Comparison of ENCODE assay signal across 18 mouse cellular contexts in the genomic region with DNA sequence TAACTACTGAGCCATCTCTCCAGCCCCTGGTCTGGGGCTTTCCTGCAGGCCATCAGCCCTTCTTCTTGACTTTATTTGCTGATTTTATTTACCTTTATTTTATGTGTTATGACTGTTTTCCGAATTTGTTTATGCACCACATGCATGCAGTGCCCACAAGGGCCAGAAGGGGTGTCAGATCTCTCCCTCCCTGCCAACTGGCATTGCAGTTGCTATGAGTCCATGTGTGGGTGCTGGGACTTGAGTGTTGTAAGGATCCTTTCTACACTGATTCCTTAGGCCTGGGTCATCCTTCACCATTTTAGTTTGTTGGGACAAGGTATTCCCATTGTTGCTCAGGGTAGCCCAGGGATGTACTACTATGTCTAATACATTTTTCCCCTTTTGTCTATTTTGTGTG. TPM values are rescaled to one million over a fixed set of nuclear protein-coding genes. Genes with fewer than 3 reads are reported as not detected.
DNase-seq lines count a peak whose midpoint lies in the region; ATAC-seq and TF ChIP-seq lines count a peak whose summit lies in the region.
"Had no signal": no experiment of that assay in that cellular context is flagged by ENCODE, and none has a peak within 500 bp of the region (broad histone marks: within the 10 kb centered on the region; RNA-seq: fewer than 3 reads in every experiment).

No protein-coding gene starts in this region.

- no peak for DNase-seq in hindbrain, postnatal 0 days (ENCODE audit: low spot score)
- no peak for DNase-seq in liver, postnatal 0 days
- no peak for DNase-seq in liver, embryonic 11.5 days (ENCODE audit: low spot score)
- DNase-seq in ES-CJ7 (ENCODE audit: low read depth, low spot score) = peak; percentile 54
- no peak for DNase-seq in brain, embryonic 14.5 days (ENCODE audit: low read depth)
- no peak for DNase-seq in ovary, adult 18-20 months (ENCODE audit: low spot score)
- DNase-seq: cerebellum, adult 2 months; gastrocnemius, postnatal 25 days; kidney, adult 9 months; kidney, postnatal 4 days; lung, postnatal 14 days; thymus, postnatal 14 days had no signal

- no peak overlapping the region for H3K9ac ChIP-seq in hindbrain, postnatal 0 days (replicated peaks; ENCODE audit: low read length)
- H3K9ac ChIP-seq in hindbrain, embryonic 16.5 days (ENCODE audit: low read depth, low read length) = no peak overlapping the region
- no peak overlapping the region for H3K9ac ChIP-seq in liver, postnatal 0 days (replicated peaks)
- H3K9ac ChIP-seq in liver, embryonic 11.5 days (ENCODE audit: low read depth, low read length) = no peak overlapping the region

- no peak overlapping the region for H3K4me3 ChIP-seq in hindbrain, postnatal 0 days (ENCODE audit: low read length)
- H3K4me3 ChIP-seq in hindbrain, embryonic 16.5 days (ENCODE audit: low read length) = no peak overlapping the region
- H3K4me3 ChIP-seq in liver, postnatal 0 days (ENCODE audit: low read depth, low read length) = no peak overlapping the region
- no peak overlapping the region for H3K4me3 ChIP-seq in liver, embryonic 11.5 days (ENCODE audit: low read depth, low read length)
- H3K4me3 ChIP-seq: erythroblast, embryonic 14.5 days had no signal

- H3K27ac ChIP-seq in hindbrain, postnatal 0 days = no peak overlapping the region
- no peak overlapping the region for H3K27ac ChIP-seq in hindbrain, embryonic 16.5 days (ENCODE audit: low read depth, low read length)
- no peak overlapping the region for H3K27ac ChIP-seq in liver, postnatal 0 days (ENCODE audit: low read depth)
- no peak overlapping the region for H3K27ac ChIP-seq in liver, embryonic 11.5 days (ENCODE audit: low read depth, low read length)

- no peaks in the 10 kb centered on the region for H3K27me3 ChIP-seq in hindbrain, postnatal 0 days (ENCODE audit: insufficient read depth, low read length)
- no peaks in the 10 kb centered on the region for H3K27me3 ChIP-seq in hindbrain, embryonic 16.5 days (replicated peaks; ENCODE audit: control insufficient read depth, insufficient read depth, low read length)
- no peaks in the 10 kb centered on the region for H3K27me3 ChIP-seq in liver, postnatal 0 days (ENCODE audit: insufficient read depth, low read length)
- H3K27me3 ChIP-seq in liver, embryonic 11.5 days (replicated peaks; ENCODE audit: control insufficient read depth, insufficient read depth, low read length) = no peaks in the 10 kb centered on the region
- H3K27me3 ChIP-seq: CH12.LX had no signal

- H3K4me2 ChIP-seq in hindbrain, postnatal 0 days (ENCODE audit: low read depth, low read length) = no peak overlapping the region
- H3K4me2 ChIP-seq in hindbrain, embryonic 16.5 days (ENCODE audit: low read length) = no peak overlapping the region
- H3K4me2 ChIP-seq in liver, postnatal 0 days (ENCODE audit: low read depth, low read length) = no peak overlapping the region
- no peak overlapping the region for H3K4me2 ChIP-seq in liver, embryonic 11.5 days

- TF ChIP-seq POLR2A in brain, embryonic 14.5 days (IDR thresholded peaks at IDR 0.05; ENCODE audit: borderline replicate concordance, extremely low read depth, insufficient read depth, insufficient read length, poor library complexity, severe bottlenecking) = no peak

- WGBS in hindbrain, postnatal 0 days = 84% methylated on average over 1 of the region's 1 CpGs
- 86% methylated on average over 1 of the region's 1 CpGs for WGBS in hindbrain, embryonic 16.5 days
- 85% methylated on average over 1 of the region's 1 CpGs for WGBS in liver, postnatal 0 days (ENCODE audit: insufficient replicate concordance)
- 86% methylated on average over 1 of the region's 1 CpGs for WGBS in liver, embryonic 11.5 days

- ATAC-seq in hindbrain, postnatal 0 days = no peak
- no peak for ATAC-seq in hindbrain, embryonic 16.5 days
- no peak for ATAC-seq in liver, postnatal 0 days
- no peak for ATAC-seq in liver, embryonic 11.5 days (replicated peaks; ENCODE audit: low FRiP score)
- no peak for ATAC-seq in activated CD4-positive, CD25-positive, alpha-beta regulatory T cell, adult 4 months
- ATAC-seq: forebrain, embryonic 14.5 days; inflammation-experienced regulatory T-cells, adult 6 months had no signal

- no peak for TF ChIP-seq EP300 in liver, postnatal 0 days (IDR thresholded peaks at IDR 0.05; ENCODE audit: low read depth)

- H3K4me1 ChIP-seq in hindbrain, postnatal 0 days (ENCODE audit: insufficient read depth, low read length) = no peaks in the 10 kb centered on the region
- H3K4me1 ChIP-seq in hindbrain, embryonic 16.5 days (ENCODE audit: control insufficient read depth, insufficient read depth, low read depth, low read length) = no peaks in the 10 kb centered on the region
- no peaks in the 10 kb centered on the region for H3K4me1 ChIP-seq in liver, postnatal 0 days (ENCODE audit: insufficient read depth)
- no peaks in the 10 kb centered on the region for H3K4me1 ChIP-seq in liver, embryonic 11.5 days (replicated peaks; ENCODE audit: control insufficient read depth, insufficient read depth, low read length)

- no peaks in the 10 kb centered on the region for H3K36me3 ChIP-seq in hindbrain, postnatal 0 days (ENCODE audit: insufficient read depth, low read length)
- no peaks in the 10 kb centered on the region for H3K36me3 ChIP-seq in hindbrain, embryonic 16.5 days (ENCODE audit: control insufficient read depth, insufficient read depth, low read length)
- 0 out of 2 replicates have a peak, but pooled peaks cover under 1% of the 10 kb centered on the region for H3K36me3 ChIP-seq in liver, postnatal 0 days (replicated peaks; ENCODE audit: insufficient read depth, low read length)
- H3K36me3 ChIP-seq in liver, embryonic 11.5 days (ENCODE audit: control insufficient read depth, insufficient read depth, low read length) = no peaks in the 10 kb centered on the region

- no peaks in the 10 kb centered on the region for H3K9me3 ChIP-seq in hindbrain, postnatal 0 days (ENCODE audit: low read length)
- H3K9me3 ChIP-seq in hindbrain, embryonic 16.5 days (ENCODE audit: control insufficient read depth, low read length) = no peaks in the 10 kb centered on the region
- no peaks in the 10 kb centered on the region for H3K9me3 ChIP-seq in liver, postnatal 0 days (ENCODE audit: low read length)
- no peaks in the 10 kb centered on the region for H3K9me3 ChIP-seq in liver, embryonic 11.5 days (ENCODE audit: control insufficient read depth, low read length)

- peak; percentile 20; the same call in 1 of the 2 replicates for TF ChIP-seq CTCF in hindbrain, postnatal 0 days (IDR thresholded peaks at IDR 0.05; ENCODE audit: low read depth)
- TF ChIP-seq CTCF in liver, postnatal 0 days (IDR thresholded peaks at IDR 0.05; ENCODE audit: low read depth) = peak; percentile 24; the same call in 1 of the 2 replicates
- peak; percentile 25; the same call in 1 of the 2 replicates for TF ChIP-seq CTCF in brain, embryonic 14.5 days (IDR thresholded peaks at IDR 0.05; ENCODE audit: borderline replicate concordance, extremely low read depth, insufficient read depth, insufficient read length)

RNA-seq across cellular contexts. Expression of a gene that starts 13.6 kb away (rescaled TPM):
- total RNA-seq in hindbrain, postnatal 0 days (2014; rRNA removed) = 34.3 and 46.5 TPM in 2 replicates
- polyA plus RNA-seq in hindbrain, postnatal 0 days (2015; fragmentation: Nextera tagmentation; extraction: Ambion mirVana) = 60.8 and 73.8 TPM in 2 replicates
- polyA plus RNA-seq in hindbrain, embryonic 16.5 days (2015; fragmentation: Nextera tagmentation; extraction: Ambion mirVana) = 72.9 and 92.7 TPM in 2 replicates
- 20.2 and 20.7 TPM in 2 replicates for polyA plus RNA-seq in liver, postnatal 0 days (2015; fragmentation: Nextera tagmentation; extraction: Ambion mirVana)
- polyA plus RNA-seq in liver, embryonic 11.5 days (2014; fragmentation: Nextera tagmentation; extraction: Ambion mirVana) = 84.6 and 97.6 TPM in 2 replicates
- 31.1 and 85.6 TPM in 2 replicates for polyA plus RNA-seq in brain, embryonic 14.5 days (2012; rRNA removed)
- polyA plus RNA-seq in activated CD4-positive, CD25-positive, alpha-beta regulatory T cell, adult 4 months (2017; shearing (Covaris generic)) = 10 to 100 TPM; 61.8 to 71.6 TPM

RNA-seq across cellular contexts. Expression of a gene that starts 22.9 kb away (rescaled TPM):
- 94.4 and 108 TPM in 2 replicates for total RNA-seq in hindbrain, postnatal 0 days (2014; rRNA removed)
- 66.4 and 75.2 TPM in 2 replicates for polyA plus RNA-seq in hindbrain, postnatal 0 days (2015; fragmentation: Nextera tagmentation; extraction: Ambion mirVana)
- polyA plus RNA-seq in hindbrain, embryonic 16.5 days (2015; fragmentation: Nextera tagmentation; extraction: Ambion mirVana) = 84.7 and 99.9 TPM in 2 replicates
- polyA plus RNA-seq in liver, postnatal 0 days (2015; fragmentation: Nextera tagmentation; extraction: Ambion mirVana) = 14.5 and 17.3 TPM in 2 replicates
- 54.9 and 60.9 TPM in 2 replicates for polyA plus RNA-seq in liver, embryonic 11.5 days (2014; fragmentation: Nextera tagmentation; extraction: Ambion mirVana)
- polyA plus RNA-seq in brain, embryonic 14.5 days (2012; rRNA removed) = 103 and 120 TPM in 2 replicates
- 100 to 1,000 TPM; 117 to 118 TPM for polyA plus RNA-seq in activated CD4-positive, CD25-positive, alpha-beta regulatory T cell, adult 4 months (2017; shearing (Covaris generic))

RNA-seq across cellular contexts. Expression of a gene that starts 52.3 kb away (rescaled TPM):
- total RNA-seq in hindbrain, postnatal 0 days (2014; rRNA removed) = 73.6 and 76.3 TPM in 2 replicates
- 95.7 and 103 TPM in 2 replicates for polyA plus RNA-seq in hindbrain, postnatal 0 days (2015; fragmentation: Nextera tagmentation; extraction: Ambion mirVana)
- polyA plus RNA-seq in hindbrain, embryonic 16.5 days (2015; fragmentation: Nextera tagmentation; extraction: Ambion mirVana) = 145 and 153 TPM in 2 replicates
- 21.5 and 23.8 TPM in 2 replicates for polyA plus RNA-seq in liver, postnatal 0 days (2015; fragmentation: Nextera tagmentation; extraction: Ambion mirVana)
- polyA plus RNA-seq in liver, embryonic 11.5 days (2014; fragmentation: Nextera tagmentation; extraction: Ambion mirVana) = 61.4 and 74.3 TPM in 2 replicates
- 189 and 209 TPM in 2 replicates for polyA plus RNA-seq in brain, embryonic 14.5 days (2012; rRNA removed)
- polyA plus RNA-seq in activated CD4-positive, CD25-positive, alpha-beta regulatory T cell, adult 4 months (2017; shearing (Covaris generic)) = 10 to 100 TPM; 43.6 to 50.5 TPM
